Mouse (Mus musculus): ENCODE results near the gene Pbx3.

Pbx3 gene

GRCm38 (mm10) chr2:34225470-34225869, 147.5 kb downstream of the Pbx3 start:
- DNase-seq (ENCODE audit: low read depth, low spot score): no peak

GRCm38 (mm10) chr2:34221477-34221876, 151.5 kb downstream of the Pbx3 start:
- DNase-seq (ENCODE audit: low read depth, low spot score): no peak

GRCm38 (mm10) chr2:34219150-34219549, 153.8 kb downstream of the Pbx3 start:
- no peak for DNase-seq (ENCODE audit: low read depth, low spot score)

GRCm38 (mm10) chr2:34217596-34217995, 155.3 kb downstream of the Pbx3 start:
- DNase-seq (ENCODE audit: low read depth, low spot score): no peak

GRCm38 (mm10) chr2:34215496-34215895, 157.4 kb downstream of the Pbx3 start:
- no peak for DNase-seq (ENCODE audit: low read depth, low spot score)

GRCm38 (mm10) chr2:34212418-34212817, 160.5 kb downstream of the Pbx3 start:
- no peak for DNase-seq (ENCODE audit: low read depth, low spot score)

GRCm38 (mm10) chr2:34204797-34205196, 168.1 kb downstream of the Pbx3 start:
- DNase-seq (ENCODE audit: low read depth, low spot score): no peak

- DNase-seq (ENCODE audit: low read depth, low spot score): no peak
Measured at GRCm38 (mm10) chr2:34204325-34204724, 168.6 kb downstream of the Pbx3 start.

- peak; percentile 9 for DNase-seq (ENCODE audit: low read depth, low spot score)
Measured at GRCm38 (mm10) chr2:34193870-34194820, 178.8 kb downstream of the Pbx3 start.

- DNase-seq (ENCODE audit: low read depth, low spot score): no peak
Measured at GRCm38 (mm10) chr2:34193276-34193675, 179.7 kb downstream of the Pbx3 start.

GRCm38 (mm10) chr2:34187366-34187765, 185.6 kb downstream of the Pbx3 start:
- DNase-seq (ENCODE audit: low read depth, low spot score): no peak

GRCm38 (mm10) chr2:34181600-34181999, 191.3 kb downstream of the Pbx3 start:
- no peak for DNase-seq (ENCODE audit: low read depth, low spot score)

- no peak for DNase-seq (ENCODE audit: low read depth, low spot score)
Measured at GRCm38 (mm10) chr2:34179299-34179698, 193.6 kb downstream of the Pbx3 start.

- DNase-seq (ENCODE audit: low read depth, low spot score): no peak
Measured at GRCm38 (mm10) chr2:34178653-34179052, 194.3 kb downstream of the Pbx3 start.

GRCm38 (mm10) chr2:34170424-34170823, 202.5 kb downstream of the Pbx3 start:
- no peak for DNase-seq (ENCODE audit: low read depth, low spot score)

- DNase-seq (ENCODE audit: low read depth, low spot score): no peak
Measured at GRCm38 (mm10) chr2:34169626-34170025, 203.3 kb downstream of the Pbx3 start.

GRCm38 (mm10) chr2:34168191-34168590, 204.8 kb downstream of the Pbx3 start:
- DNase-seq (ENCODE audit: low read depth, low spot score): no peak

- DNase-seq (ENCODE audit: low read depth, low spot score): no peak
Measured at GRCm38 (mm10) chr2:34162484-34162883, 210.5 kb downstream of the Pbx3 start.

GRCm38 (mm10) chr2:34157746-34158145, 215.2 kb downstream of the Pbx3 start:
- DNase-seq (ENCODE audit: low read depth, low spot score): no peak

- no peak for DNase-seq (ENCODE audit: low read depth, low spot score)
Measured at GRCm38 (mm10) chr2:34154833-34155232, 218.1 kb downstream of the Pbx3 start.

GRCm38 (mm10) chr2:34153336-34153735, 219.6 kb downstream of the Pbx3 start:
- DNase-seq (ENCODE audit: low read depth, low spot score): no peak

- peak; percentile 68 for DNase-seq (ENCODE audit: low read depth, low spot score)
Measured at GRCm38 (mm10) chr2:34150560-34150959, 222.4 kb downstream of the Pbx3 start.

- DNase-seq (ENCODE audit: low read depth, low spot score): no peak
Measured at GRCm38 (mm10) chr2:34148214-34148613, 224.7 kb downstream of the Pbx3 start.

All from ZHBTc4 (cell line).